Mouse (Mus musculus) stomach, embryonic 16.5 days (tissue): ENCODE results near the gene 1300017J02Rik. TPM values are rescaled to one million over a fixed set of nuclear protein-coding genes. Genes with fewer than 3 reads are reported as not detected.

Experiments
- ATAC-seq: fragments of 200-750 bp; cut with Nextera tagmentation; 2 replicates; pipeline ENCODE4 v1.8.0; 2017; ENCODE audit warnings: moderate number of reproducible peaks, moderate TSS enrichment; ENCODE audit not compliant: insufficient read depth, low FRiP score
- H3K27ac ChIP-seq: fragments of 300-500 bp; sonication (generic); 2 replicates; pipeline ENCODE4 v1.5.1; 2014; ENCODE audit warnings: low read length
- H3K27me3 ChIP-seq: fragments of 300-500 bp; sonication (generic); 2 replicates; pipeline ENCODE4 v1.6.1; 2014; ENCODE audit warnings: low read length, control low read depth, mixed read lengths; ENCODE audit not compliant: control insufficient read depth, insufficient read depth
- H3K36me3 ChIP-seq: fragments of 300-500 bp; sonication (generic); 2 replicates; pipeline ENCODE4 v1.6.1; 2014; ENCODE audit warnings: low read length; ENCODE audit not compliant: control insufficient read depth, insufficient read depth
- H3K4me1 ChIP-seq: fragments of 300-500 bp; sonication (generic); 2 replicates; pipeline ENCODE4 v1.6.1; 2014; ENCODE audit warnings: low read length, control low read depth, mixed read lengths; ENCODE audit not compliant: control insufficient read depth, insufficient read depth
- H3K4me2 ChIP-seq: fragments of 300-500 bp; sonication (generic); 2 replicates; pipeline ENCODE4 v1.6.1; 2014; ENCODE audit warnings: low read depth, low read length, mixed read lengths
- H3K4me3 ChIP-seq: fragments of 300-500 bp; sonication (generic); replicated peaks from 2 replicates; pipeline ENCODE4 v1.5.1; 2014; ENCODE audit warnings: mild to moderate bottlenecking, low read length
- H3K9ac ChIP-seq: fragments of 300-500 bp; sonication (generic); 2 replicates; pipeline ENCODE4 v1.6.1; 2014; ENCODE audit warnings: low read length
- H3K9me3 ChIP-seq: fragments of 300-500 bp; sonication (generic); replicated peaks from 2 replicates; pipeline ENCODE4 v1.6.1; 2016; ENCODE audit warnings: low read length, control low read depth; ENCODE audit not compliant: control insufficient read depth
- WGBS: fragments of 180-500 bp; shearing (Covaris S2); extraction: QIAGEN DNeasy Blood & Tissue Kit; methylation state at CpG from one replicate; pipeline ENCODE4 v1.1.7; 2014; 5-methylcytosine and 5-hydroxymethylcytosine counted together
- polyA plus RNA-seq: library from polyadenylated mRNA; unstranded; fragments of >200 nt; fragmentation: Nextera tagmentation; extraction: Ambion mirVana; gene quantifications from 2 replicates; pipeline ENCODE4 v1.2.1, GENCODE M21; 2015

Gene 1300017J02Rik
- polyA plus RNA-seq, 1 experiment from 2014 or later = 4.4 TPM

GRCm38 (mm10) chr9:103286901-103287422 is 17.9 kb downstream of the 1300017J02Rik start:
- whole genome bisulfite sequencing = 54% methylated on average over 13 of the region's 13 CpGs
- H3K9ac ChIP-seq = no peak overlapping the region
- ATAC-seq = no peak

GRCm38 (mm10) chr9:103286396-103286795 is 18.5 kb downstream of the 1300017J02Rik start:
- Histone ChIP-seq H3K27ac (no peak overlapping the region), H3K4me1 (0 out of 2 replicates have a peak, but pooled peaks cover 2% of the 10 kb centered on the region), H3K36me3 (no peaks in the 10 kb centered on the region), H3K27me3 (no peaks in the 10 kb centered on the region), H3K9ac (no peak overlapping the region), H3K4me3 (no peak overlapping the region), H3K4me2 (no peak overlapping the region), H3K9me3 (no peaks in the 10 kb centered on the region)
- WGBS = 43% methylated on average over 4 of the region's 4 CpGs
- no peak for ATAC-seq

More at GRCm38 (mm10) chr9:103286901-103287422, 17.9 kb downstream of the 1300017J02Rik start:
- no peak overlapping the region for H3K27ac ChIP-seq
- H3K4me2 ChIP-seq = no peak overlapping the region
- H3K9me3 ChIP-seq = no peaks in the 10 kb centered on the region
- H3K27me3 ChIP-seq = no peaks in the 10 kb centered on the region
- 0 out of 2 replicates have a peak, but pooled peaks cover 2% of the 10 kb centered on the region for H3K4me1 ChIP-seq
- no peak overlapping the region for H3K4me3 ChIP-seq
- no peaks in the 10 kb centered on the region for H3K36me3 ChIP-seq

- Histone ChIP-seq H3K9me3 (no peaks in the 10 kb centered on the region), H3K4me2 (no peak overlapping the region), H3K9ac (no peak overlapping the region), H3K27me3 (no peaks in the 10 kb centered on the region), H3K27ac (no peak overlapping the region), H3K4me3 (no peak overlapping the region), H3K36me3 (no peaks in the 10 kb centered on the region), H3K4me1 (no peaks in the 10 kb centered on the region)
- WGBS = 83% methylated on average over 6 of the region's 6 CpGs
- ATAC-seq = no peak
These were observed 28.0 kb downstream of the 1300017J02Rik start for GRCm38 (mm10) chr9:103276876-103277275.

GRCm38 (mm10) chr9:103275676-103276075 is 29.2 kb downstream of the 1300017J02Rik start:
- no peak overlapping the region for H3K27ac ChIP-seq
- WGBS = 70% methylated on average over 1 of the region's 1 CpGs
- no peaks in the 10 kb centered on the region for H3K4me1 ChIP-seq
- H3K9me3 ChIP-seq = no peaks in the 10 kb centered on the region
- H3K4me2 ChIP-seq = no peak overlapping the region
- no peaks in the 10 kb centered on the region for H3K27me3 ChIP-seq
- ATAC-seq = no peak
- H3K4me3 ChIP-seq = no peak overlapping the region
- H3K9ac ChIP-seq = no peak overlapping the region
- no peaks in the 10 kb centered on the region for H3K36me3 ChIP-seq

- Histone ChIP-seq H3K9ac (no peak overlapping the region), H3K36me3 (no peaks in the 10 kb centered on the region), H3K9me3 (no peaks in the 10 kb centered on the region), H3K27ac (no peak overlapping the region), H3K27me3 (no peaks in the 10 kb centered on the region), H3K4me1 (no peaks in the 10 kb centered on the region), H3K4me2 (no peak overlapping the region), H3K4me3 (no peak overlapping the region)
- no peak for ATAC-seq
- 65% methylated on average over 8 of the region's 8 CpGs for WGBS
These were observed 30.1 kb downstream of the 1300017J02Rik start for GRCm38 (mm10) chr9:103274819-103275218.

DNA sequence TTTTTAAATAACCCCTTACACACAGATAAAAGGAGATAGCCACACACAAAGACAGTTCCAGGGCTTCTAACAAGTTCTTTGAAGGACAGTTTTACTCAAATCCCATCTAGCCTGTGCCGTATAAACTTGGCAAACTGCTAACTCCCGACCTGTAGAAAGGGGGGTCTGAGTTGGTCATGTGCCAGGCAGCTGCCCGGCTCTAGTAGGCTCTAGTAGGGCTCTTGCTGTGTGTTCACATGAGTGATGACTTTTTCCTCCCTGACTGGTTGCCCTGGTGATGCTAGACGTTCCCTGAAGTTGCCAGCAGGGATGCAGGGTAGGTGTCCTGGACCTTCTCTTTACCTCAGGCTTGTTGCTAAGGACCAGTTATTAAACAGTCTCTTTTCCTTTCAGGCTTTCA is 33.8 kb downstream of the 1300017J02Rik start:
- no peak overlapping the region for H3K9ac ChIP-seq
- no peaks in the 10 kb centered on the region for H3K27me3 ChIP-seq
- no peaks in the 10 kb centered on the region for H3K4me1 ChIP-seq
- no peaks in the 10 kb centered on the region for H3K9me3 ChIP-seq
- H3K27ac ChIP-seq = no peak overlapping the region
- H3K4me3 ChIP-seq = no peak overlapping the region
- ATAC-seq = no peak
- WGBS = 19% methylated on average over 4 of the region's 4 CpGs
- H3K36me3 ChIP-seq = no peaks in the 10 kb centered on the region
- H3K4me2 ChIP-seq = no peak overlapping the region

GRCm38 (mm10) chr9:103265778-103266177 is 39.1 kb downstream of the 1300017J02Rik start:
- Histone ChIP-seq H3K4me2 (no peak overlapping the region), H3K36me3 (no peaks in the 10 kb centered on the region), H3K4me3 (no peak overlapping the region), H3K27me3 (no peaks in the 10 kb centered on the region), H3K4me1 (no peaks in the 10 kb centered on the region), H3K9ac (no peak overlapping the region), H3K9me3 (no peaks in the 10 kb centered on the region), H3K27ac (no peak overlapping the region)
- 80% methylated on average over 4 of the region's 4 CpGs for WGBS
- no peak for ATAC-seq

GRCm38 (mm10) chr9:103252906-103253305 is 52.0 kb downstream of the 1300017J02Rik start:
- no peak overlapping the region for H3K9ac ChIP-seq
- 80% methylated on average over 5 of the region's 5 CpGs for WGBS

DNA sequence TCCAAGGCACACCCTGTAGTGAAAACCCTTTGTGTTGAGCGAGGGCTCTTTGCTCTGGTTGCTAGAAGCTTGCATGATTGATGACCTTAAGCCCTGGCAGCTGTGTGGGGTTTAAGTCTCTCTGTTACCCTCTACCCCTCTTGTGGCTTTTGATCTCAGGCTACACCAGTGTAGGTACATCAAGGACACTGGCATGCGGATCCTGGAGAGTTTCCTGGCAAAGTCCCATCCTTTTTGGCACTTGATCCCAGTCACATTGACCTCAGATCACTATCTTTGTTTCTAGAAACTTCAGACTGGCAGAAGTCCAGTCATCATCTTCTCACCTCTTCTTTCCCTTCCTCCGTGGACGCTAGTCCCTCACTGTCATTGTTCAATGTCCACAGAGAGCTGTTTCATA is 56.3 kb downstream of the 1300017J02Rik start:
- no peak for ATAC-seq
- Histone ChIP-seq H3K9me3 (0 out of 2 replicates have a peak, but pooled peaks cover 2% of the 10 kb centered on the region), H3K4me1 (no peaks in the 10 kb centered on the region), H3K27me3 (no peaks in the 10 kb centered on the region), H3K27ac (no peak overlapping the region), H3K9ac (no peak overlapping the region), H3K36me3 (no peaks in the 10 kb centered on the region), H3K4me2 (no peak overlapping the region), H3K4me3 (no peak overlapping the region)
- 29% methylated on average over 4 of the region's 4 CpGs for WGBS

More at GRCm38 (mm10) chr9:103252906-103253305, 52.0 kb downstream of the 1300017J02Rik start:
- no peak for ATAC-seq
- Histone ChIP-seq H3K9me3 (0 out of 2 replicates have a peak, but pooled peaks cover 2% of the 10 kb centered on the region), H3K4me2 (no peak overlapping the region), H3K36me3 (no peaks in the 10 kb centered on the region), H3K27ac (no peak overlapping the region), H3K4me3 (no peak overlapping the region), H3K4me1 (no peaks in the 10 kb centered on the region), H3K27me3 (no peaks in the 10 kb centered on the region)
